Mouse (Mus musculus) layer of hippocampus, adult 8-10 months (tissue): ENCODE measurements around the gene Adam23. TPM values are rescaled to one million over a fixed set of nuclear protein-coding genes. Genes with fewer than 3 reads are reported as not detected.

ENCODE experiments used
- DNase-seq, 2 experiments: peaks; one replicate each; pipeline ENCODE4 v3.0.0; 2022; ENCODE audit warnings: low spot score in 2 of 2
- total RNA-seq, 4 experiments: library from RNA; stranded (reverse); gene quantifications; 2 replicates each; pipeline ENCODE4 v1.2.4; 2022

Adam23 gene
- total RNA-seq: 100 to 1,000 TPM; 136 to 152 (median 147) TPM

DNA sequence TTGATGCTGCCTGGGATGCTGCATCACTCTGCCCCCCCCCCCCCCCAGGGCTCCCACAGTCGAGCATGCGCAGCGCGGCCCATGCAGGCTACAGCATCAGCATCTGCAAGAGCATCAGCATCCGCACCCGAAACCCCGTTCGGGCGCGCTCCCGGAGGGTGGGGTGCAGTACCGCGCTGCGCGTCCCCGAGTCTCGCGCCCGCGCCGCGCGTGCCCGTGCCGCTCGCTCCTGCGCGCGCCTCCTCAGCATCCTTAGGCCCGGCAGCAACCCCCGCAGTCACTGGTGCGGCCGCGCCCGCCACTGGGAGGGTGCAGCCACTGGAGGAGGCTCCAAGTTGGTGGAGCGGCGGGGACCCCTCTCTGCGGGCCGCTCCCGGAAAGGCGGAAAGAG is at the start of gene Adam23:
TSS of gene Adam23 (plus strand) at position 236 of the 391 bp plus-strand sequence.
- peak; percentile 67 to 78 for DNase-seq

DNA sequence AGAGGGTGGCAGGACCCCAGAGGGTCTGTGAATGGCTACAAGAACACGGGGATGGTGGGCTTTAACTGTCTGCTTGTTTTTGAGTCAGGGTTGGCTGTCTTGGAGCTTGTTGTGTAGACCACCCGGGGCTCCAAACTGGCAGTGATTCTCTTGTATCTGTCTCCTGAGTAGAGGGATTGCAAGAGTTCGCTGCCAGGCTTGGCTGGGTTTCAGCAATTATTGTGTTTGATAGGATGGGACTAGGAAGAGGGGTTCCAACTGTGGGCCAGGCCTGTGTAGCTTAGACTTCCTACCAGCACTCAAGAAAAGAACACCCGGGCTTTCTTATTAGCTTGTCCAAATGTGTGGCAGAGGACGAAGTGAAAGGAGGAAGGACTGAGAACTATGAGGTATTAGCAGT is 44.6 kb upstream of the Adam23 start:
- no peak for DNase-seq

DNA sequence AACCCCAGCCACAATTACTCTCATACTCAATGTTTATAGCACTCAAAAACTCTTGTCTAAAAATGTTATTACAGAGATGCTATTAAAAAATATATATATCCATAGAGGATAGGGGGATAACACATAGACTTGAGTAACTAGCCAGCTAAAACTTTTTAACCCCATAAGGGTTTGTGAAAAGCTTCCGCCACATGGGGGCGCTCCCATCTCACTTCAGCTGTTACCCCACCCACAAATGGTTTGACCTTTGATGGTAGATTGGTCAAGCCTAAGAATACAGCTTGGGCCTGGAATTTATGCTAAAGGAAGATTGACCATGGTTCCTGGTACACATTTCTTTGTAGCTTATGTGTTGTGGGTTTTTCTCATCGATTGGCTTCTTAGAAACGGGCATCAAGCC is 42.1 kb upstream of the Adam23 start:
- peak in 1 of 2 experiments; percentile 33 for DNase-seq

DNA sequence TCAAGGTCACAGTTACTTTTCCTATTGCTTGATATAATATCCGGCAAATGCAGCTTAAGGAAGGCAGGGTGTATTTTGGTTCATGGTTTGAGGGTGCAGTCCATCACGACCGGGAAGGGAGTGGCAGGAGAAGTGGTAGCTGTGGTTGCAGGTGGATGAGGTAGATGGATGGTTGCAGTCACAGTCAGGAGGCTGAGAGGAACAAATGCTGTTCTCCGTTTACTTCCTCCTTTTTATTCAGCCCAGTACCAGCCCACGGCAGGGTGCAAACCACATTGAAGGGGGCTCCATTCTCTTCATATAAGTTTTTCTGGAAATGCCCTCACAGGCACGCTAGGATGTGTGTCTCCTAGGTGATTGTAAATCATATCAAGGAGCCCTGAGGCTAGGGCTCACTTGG is 37.3 kb upstream of the Adam23 start:
- no peak for DNase-seq

DNA sequence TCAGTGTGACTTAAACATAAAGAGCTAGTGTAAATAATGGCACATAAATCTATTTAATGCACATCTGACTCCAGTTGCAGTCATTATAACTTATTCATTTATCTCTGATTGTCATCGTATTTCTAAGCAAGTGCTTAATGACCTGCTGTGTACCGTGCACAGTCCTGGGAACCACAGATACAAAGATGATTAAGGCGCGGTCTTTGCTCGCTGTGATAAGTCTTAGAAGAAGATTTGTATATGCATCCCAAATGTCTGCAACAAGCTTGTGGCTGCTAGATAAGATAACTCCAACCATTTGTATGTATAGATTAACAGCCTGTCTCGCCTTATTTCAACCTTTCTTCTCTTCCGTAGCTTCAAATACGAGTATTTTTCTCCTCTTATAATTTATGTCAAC is 27.2 kb upstream of the Adam23 start:
- DNase-seq: no peak

DNA sequence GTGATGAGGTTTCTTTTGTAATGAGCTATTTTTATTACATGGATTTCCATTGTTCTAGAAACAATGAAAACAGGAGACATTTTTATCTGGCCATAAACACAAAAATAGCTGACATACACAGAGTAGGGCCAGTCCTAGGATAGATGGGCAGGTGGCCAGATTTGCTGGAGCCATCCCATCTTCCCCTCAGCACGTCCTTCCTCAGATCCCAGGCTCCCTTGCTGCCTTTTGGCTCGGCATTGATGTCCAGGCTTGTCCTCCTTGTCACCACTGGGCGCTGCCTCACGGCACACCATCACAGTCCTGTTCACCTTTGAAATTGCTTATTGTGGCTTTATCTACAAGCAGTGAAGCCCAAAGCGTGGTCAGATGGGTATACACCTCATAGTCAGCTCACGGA is 15.0 kb upstream of the Adam23 start:
- no peak for DNase-seq

DNA sequence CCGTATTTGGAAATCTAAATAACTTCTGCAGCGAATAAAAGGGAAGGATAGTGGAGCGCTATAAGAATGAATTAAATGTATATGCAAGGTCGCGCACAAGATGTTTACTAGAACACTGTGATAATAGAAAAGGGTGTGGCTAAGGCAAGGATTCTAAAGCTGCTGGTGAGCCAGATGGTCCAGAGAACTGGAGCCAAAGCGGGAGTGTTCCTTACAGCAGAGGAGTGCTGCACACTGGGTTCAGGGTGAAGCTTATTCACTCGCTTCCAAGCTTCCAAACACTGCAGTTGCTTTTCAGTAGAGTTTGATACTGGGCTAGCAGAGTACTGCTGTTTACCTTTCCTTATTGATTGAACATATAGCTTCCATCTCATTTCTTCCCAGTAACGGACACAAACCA is 14.5 kb upstream of the Adam23 start:
- DNase-seq: no peak

DNA sequence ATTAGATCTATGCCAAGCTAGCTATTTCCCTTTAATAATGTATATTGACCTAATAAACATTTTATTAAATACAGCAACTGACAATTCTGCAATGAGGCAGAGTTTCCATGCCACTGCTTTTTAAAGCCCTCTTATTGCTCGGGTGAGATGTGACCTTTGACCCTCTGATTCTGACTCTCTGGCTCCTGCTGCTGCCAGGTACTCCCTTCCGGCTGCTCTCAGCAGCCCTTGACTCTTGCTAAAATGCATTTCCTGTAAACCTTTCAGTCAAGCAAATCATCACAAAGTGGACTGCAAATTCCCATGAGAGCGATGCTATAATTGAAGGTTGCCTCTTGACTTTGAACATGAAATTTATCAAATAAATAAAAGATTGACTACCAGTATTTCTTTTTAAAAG is 13.8 kb upstream of the Adam23 start:
- no peak for DNase-seq

DNA sequence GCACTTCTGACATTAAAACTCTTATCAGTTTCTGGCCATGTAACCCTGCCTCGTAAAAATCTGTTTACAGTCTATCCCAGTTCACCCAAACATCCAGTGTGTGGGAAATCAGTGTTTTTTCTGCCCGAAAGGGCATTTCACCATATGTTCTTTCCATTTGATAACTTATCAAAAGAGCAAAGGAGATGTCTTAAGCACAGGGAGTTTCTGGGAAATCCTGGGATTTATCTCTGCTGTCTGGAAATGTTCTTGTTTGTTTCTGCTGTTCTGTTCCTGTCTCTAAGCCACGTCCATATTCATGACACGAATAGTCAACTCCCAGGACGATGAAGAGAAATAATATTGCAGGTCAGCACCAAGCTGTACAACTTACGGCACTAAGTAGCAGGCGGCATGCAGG is 11.6 kb upstream of the Adam23 start:
- no peak for DNase-seq

DNA sequence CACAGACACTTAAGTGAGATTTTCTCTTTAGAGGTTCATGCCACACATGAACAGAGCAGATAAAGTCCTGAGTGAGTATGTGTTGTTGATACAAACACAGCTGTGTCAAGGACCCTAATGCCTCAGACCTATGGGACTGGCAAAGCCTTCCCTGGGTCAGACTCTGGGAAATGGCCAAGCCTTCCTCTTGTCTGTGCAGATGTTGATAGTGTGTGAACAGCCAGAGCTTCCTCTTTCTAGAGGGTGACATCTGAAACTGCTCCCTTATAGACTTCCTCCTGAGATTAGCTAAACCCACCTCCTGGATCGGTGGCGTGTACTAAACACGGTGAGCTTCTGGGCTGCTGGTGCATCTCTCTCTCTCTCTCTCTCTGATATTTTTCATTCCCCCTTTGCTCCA is 8.2 kb upstream of the Adam23 start:
- no peak for DNase-seq

DNA sequence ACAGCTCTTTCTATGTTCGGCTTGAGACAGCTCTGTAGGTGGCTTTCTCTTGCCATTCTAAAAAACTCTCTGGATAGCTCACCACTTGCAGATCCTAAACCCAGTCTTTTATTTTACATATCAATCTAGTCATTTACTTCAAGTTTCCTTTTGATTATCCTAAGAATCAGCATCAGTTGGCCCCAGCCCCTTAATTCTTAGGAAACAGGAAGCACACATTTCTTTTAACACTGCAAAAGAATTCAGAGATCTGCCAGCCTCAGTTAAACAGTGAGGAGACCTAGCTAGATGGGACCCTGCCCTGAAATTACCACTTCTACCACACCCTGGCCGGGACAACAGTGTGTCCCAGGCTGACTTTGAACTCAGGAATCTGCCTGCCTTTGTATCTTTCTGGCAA is 3.5 kb upstream of the Adam23 start:
- no peak for DNase-seq

DNA sequence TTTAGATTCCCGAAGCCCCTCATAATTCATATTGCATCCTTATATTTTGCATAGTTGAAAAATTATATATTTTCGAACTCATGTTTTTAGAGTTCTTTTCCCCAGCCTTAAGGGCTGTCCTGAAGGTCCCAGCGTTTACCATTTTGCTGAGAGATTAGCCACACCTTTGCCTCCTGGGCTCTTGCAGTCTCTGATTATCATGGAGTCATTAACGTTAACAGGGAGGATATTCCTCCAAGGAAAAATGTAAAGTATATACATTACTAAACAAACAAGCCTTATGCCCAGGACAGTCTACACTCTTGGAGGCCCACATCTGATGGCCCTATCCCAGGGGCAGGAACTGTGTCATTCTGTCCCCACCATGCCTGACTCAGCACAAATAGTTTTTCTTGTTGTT is 3.1 kb upstream of the Adam23 start:
- no peak for DNase-seq

DNA sequence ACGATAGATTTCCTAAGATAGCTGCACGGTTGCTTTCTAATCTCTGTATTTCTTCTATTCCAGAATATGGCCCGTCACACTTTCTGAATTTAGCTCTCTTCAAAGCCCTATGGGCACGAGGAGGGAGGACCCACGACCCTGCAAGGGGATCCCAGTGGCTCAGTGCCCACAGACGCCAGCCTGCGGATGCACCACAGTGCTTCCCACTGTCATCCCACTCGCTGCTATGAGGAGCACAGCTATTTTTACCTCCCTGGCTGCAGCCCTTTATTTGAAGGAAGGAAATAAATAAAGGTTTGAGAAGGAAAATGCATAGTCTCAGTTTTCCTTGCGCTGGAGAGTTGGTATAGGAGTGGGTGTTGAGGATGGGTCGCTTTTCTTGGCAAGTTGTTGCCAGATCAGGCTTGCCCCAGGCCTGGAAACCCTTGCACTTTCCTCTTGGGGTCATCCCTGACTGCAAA is 512 bp upstream of the Adam23 start:
- DNase-seq: no peak

DNA sequence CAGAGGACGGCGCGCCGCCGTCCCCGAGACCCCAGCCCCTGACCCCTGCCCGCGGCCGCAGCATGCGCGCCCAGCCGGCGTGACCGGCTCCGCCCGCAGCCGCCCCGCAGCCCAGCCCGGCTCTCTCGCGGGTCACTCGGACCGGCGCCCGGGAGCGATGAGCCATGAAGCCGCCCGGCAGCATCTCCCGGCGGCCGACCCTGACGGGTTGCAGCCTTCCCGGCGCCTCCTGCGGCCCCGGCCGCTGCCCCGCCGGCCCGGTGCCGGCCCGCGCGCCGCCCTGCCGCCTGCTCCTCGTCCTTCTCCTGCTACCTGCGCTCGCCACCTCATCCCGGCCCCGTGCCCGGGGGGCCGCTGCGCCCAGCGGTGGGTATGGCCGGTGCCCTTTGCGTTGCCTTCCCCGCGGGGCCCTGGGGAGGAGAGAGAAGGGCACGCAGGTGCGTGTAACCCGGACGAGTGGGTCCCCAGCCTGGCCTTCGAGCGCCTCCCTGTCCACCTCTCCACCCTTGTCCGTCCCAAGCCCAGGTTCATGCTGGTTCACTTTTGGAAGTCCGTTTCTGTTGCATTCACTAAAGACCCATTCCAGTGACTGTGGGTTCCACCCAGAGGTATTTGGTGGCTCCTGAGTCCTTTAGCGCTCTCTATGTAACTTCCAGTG is 485 bp downstream of the Adam23 start:
- no peak for DNase-seq

DNA sequence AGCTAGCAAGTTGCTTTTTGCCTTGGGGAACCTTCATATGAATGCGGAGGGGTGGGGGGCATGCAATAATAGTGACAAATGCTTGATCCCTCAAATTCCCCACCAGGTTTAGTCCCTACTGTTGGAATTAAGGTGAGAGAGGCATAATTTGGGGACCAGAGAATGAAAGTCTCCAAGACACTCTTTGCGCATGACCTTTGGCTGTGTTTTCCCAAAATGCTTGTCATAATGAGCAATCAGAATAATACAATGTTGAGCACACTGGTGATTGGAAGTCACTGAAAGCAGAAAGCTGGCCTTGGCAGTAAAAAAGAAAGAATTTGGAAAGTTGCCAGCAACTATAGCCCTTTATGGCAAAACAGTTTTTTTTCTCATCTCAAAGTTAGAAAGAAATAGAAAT is 1.0 kb downstream of the Adam23 start:
- no peak for DNase-seq

DNA sequence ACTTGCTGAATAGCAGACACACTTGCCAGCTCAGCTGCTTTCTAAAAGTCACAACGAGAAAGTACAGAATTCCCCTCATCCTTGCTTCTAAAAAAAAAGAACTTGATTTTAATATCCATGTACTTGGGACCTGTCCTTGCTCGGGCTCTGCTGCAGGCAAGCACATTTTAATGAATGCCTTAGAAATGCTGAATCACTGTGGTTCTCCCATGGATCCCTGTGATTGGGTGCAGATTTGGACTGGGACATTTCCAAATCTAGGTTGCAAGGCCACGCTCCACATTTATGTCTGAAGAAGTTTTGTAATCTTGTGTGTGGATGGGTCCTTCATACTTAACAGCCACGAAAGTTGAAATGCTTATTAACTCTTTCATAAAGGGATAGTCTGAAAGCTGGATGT is 4.4 kb downstream of the Adam23 start:
- DNase-seq: no peak

DNA sequence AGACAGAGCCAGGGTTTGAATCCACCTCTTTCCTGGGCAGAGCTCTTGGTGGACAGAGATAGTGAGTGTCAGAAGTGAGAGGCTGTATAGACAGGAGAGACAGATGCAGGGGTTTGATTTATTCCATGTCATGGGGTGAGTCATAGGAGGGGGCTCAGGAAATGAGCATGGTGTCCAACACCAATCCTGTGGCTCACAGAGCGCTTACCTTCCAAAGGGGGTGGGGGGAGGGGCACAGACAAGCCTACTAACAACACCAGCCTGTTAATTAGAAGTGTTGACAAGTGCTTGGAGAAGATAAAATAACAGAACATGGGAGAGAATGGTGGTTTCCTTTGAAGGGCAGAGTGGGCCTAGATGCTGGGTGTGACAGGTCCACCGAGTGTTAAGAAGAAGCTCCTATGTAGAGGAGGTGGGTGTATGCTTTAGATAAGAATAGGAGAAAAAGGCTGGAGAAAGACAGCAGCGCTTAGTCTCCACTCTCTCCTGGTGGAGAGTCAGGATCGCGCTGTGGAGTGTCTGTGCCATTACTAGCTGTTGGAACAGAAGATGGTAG is 7.7 kb downstream of the Adam23 start:
- no peak for DNase-seq

DNA sequence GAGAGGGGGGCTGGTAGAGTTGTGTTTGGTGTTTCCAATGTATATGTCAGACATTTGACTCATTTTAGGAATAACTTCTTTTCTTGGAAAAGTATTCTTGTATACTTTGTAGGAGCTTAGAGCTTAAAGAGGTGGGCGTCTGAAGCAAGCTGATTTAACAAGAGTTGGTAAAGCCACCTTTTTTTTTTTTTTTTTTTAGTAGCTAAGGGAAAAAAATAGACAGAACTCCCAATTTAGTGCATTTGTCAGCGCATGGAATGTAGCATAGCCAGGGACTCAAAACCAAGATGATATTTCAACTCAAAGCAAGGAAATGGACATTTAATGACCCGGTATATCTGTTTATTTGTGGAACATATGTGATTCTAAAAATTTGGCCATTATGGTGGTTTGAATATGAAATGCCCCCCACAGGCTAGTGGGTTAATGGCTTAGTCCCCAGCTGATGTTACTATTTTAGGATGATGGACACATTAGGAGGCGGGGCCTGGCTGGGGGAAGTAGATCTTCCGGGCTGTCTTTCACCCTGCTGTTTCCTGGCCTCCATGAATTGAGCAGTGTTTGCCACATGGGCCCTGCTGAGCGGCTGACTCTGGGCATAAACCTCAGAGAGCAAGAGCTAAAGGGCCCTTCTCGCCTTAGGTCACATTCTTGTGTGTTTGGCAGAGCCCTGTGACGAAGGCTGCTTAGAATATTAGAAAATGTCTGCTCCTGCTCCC is 12.3 kb downstream of the Adam23 start:
- DNase-seq: no peak

DNA sequence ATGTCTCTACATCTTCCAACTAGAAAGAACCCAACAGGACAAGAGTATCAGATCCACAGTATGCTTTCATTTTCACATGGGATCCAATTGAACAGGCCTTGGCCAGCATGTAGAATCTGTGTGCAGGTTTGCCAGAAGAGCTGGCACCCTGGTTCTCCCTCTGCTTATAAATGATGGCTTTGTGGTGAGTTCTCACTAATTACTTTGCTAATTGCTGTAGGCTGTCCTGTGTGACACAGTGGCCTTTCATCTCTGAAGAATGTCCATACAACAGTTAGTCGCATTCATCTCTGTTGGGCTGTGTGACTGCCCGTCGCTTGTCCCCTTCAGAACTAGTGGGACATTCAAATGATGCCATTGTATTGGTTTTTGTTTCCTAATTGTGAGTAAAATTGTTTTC is 13.5 kb downstream of the Adam23 start:
- peak; percentile 31 to 48 for DNase-seq

DNA sequence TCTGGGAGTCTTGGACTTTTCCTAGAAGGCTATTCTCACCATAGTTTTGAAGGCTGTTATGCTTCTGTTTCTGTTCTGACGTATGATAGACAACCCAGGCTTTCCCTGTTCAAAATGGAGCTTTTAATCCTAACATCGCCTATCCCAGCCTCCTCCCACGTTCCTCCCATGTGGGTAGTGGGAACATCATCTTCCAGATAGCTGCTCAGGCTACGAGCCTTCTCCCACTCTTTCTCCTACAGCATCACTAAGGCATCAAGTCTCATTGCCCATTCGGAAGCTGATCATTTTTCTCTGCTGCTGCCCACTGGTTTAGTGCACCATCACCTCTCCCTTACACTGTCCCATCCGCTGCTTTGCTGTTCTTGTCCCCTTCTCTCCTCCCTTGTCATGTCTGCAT is 14.2 kb downstream of the Adam23 start:
- DNase-seq: no peak

DNA sequence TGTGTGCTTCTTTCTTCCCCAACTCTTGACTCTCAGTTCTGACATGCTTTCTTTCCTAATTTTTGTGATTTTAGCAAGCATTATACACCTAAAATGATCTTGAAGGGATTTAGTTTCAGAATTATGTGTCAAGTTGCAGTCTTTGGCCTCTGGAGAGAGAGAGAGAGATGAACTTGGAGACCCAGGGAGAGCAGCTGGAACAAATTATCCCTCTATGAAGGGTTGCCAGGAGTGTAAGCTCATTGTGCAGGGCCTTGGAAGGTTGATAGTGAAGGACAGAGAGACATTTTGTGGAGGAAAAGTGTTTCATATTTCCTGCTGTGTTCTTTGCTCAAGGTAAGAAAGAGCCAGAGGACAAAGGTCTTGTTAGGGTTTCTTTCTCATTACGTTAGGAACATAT is 18.8 kb downstream of the Adam23 start:
- DNase-seq: no peak

DNA sequence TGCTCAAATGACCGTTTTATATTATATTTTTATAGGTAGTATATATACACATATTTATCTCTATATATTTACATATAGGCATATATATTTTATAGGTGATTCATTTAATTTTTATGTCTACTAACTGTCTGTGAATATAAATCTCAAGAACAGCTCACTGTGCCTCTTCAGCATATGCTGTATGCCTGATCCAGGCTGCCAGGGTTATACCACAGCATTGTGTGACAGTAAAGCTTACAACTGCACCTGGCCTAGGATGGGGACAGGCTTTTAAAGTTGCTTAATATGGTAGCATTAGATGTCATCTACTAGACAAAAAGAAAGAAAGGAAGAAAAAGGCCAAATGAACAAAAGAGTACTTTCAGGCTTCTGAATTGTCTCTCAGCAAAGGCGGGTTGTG is 27.6 kb downstream of the Adam23 start:
- DNase-seq: no peak

DNA sequence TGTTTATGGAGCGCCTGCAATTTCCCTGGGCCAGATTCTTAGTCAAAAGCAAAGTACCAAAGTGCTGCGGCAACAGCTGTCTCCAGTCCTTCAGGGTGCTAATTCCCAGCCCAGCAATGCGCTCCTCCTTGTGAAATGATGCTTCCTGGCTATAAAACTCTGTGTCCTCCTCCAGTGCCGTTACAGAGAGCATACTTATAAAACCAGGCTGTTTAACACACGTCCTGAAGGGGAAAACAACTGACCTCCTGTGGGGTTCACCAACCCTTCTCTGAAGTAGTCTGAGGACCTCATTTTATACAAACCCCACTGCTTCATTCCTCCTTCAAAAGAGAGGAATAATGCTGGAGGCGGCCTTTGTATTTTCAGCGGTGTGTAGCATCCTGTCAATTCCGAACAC is 28.0 kb downstream of the Adam23 start:
- DNase-seq: no peak
